Mouse (Mus musculus): ENCODE data around the gene Madd.
"Not testable (repeated sequence)": the region's sequence is repeated elsewhere in the genome, so short reads cannot be mapped to it uniquely, and the experiment has no call there.

Gene Madd

GRCm38 (mm10) chr2:91121497-91121896 is 62.1 kb downstream of the Madd start:
- no peak for DNase-seq (ENCODE audit: low read depth)

- DNase-seq (ENCODE audit: low read depth) = no peak
These were observed 62.6 kb downstream of the Madd start for GRCm38 (mm10) chr2:91121011-91121410.

GRCm38 (mm10) chr2:91120261-91120671 is 63.4 kb downstream of the Madd start:
- DNase-seq (ENCODE audit: low read depth) = no peak

- DNase-seq (ENCODE audit: low read depth) = no peak
These were observed 64.1 kb downstream of the Madd start for GRCm38 (mm10) chr2:91119551-91119950.

- DNase-seq (ENCODE audit: low read depth) = no peak
These were observed 64.6 kb downstream of the Madd start for GRCm38 (mm10) chr2:91119061-91119460.

GRCm38 (mm10) chr2:91118647-91119046 is 65.0 kb downstream of the Madd start:
- no peak for DNase-seq (ENCODE audit: low read depth)

- no peak for DNase-seq (ENCODE audit: low read depth)
These were observed 65.9 kb downstream of the Madd start, which contains the start of gene Mybpc3 for GRCm38 (mm10) chr2:91117585-91118275. TSS of gene Mybpc3 (plus strand) at chr2:91118144.

- DNase-seq (ENCODE audit: low read depth) = no peak
These were observed 66.8 kb downstream of the Madd start for GRCm38 (mm10) chr2:91116842-91117241.

GRCm38 (mm10) chr2:91115578-91115970 is 68.1 kb downstream of the Madd start:
- no peak for DNase-seq (ENCODE audit: low read depth)

- DNase-seq (ENCODE audit: low read depth) = peak; percentile 65
These were observed 68.7 kb downstream of the Madd start for GRCm38 (mm10) chr2:91114781-91115577.

GRCm38 (mm10) chr2:91113852-91114251 is 69.8 kb downstream of the Madd start:
- DNase-seq (ENCODE audit: low read depth) = no peak

- DNase-seq (ENCODE audit: low read depth) = no peak
These were observed 70.3 kb downstream of the Madd start for GRCm38 (mm10) chr2:91113334-91113733.

- no peak for DNase-seq (ENCODE audit: low read depth)
These were observed 71.1 kb downstream of the Madd start for GRCm38 (mm10) chr2:91112491-91112890.

- not testable (repeated sequence) for DNase-seq (ENCODE audit: low read depth)
These were observed 71.8 kb downstream of the Madd start for GRCm38 (mm10) chr2:91111832-91112231.

GRCm38 (mm10) chr2:91110429-91110828 is 73.2 kb downstream of the Madd start:
- peak; percentile 34 for DNase-seq (ENCODE audit: low read depth)

GRCm38 (mm10) chr2:91109807-91110385 is 73.7 kb downstream of the Madd start:
- no peak for DNase-seq (ENCODE audit: low read depth)

GRCm38 (mm10) chr2:91109241-91109640 is 74.4 kb downstream of the Madd start:
- no peak for DNase-seq (ENCODE audit: low read depth)

GRCm38 (mm10) chr2:91108156-91108555 is 75.5 kb downstream of the Madd start:
- DNase-seq (ENCODE audit: low read depth) = no peak

- peak; percentile 95 for DNase-seq (ENCODE audit: low read depth)
These were observed 82.4 kb downstream of the Madd start for GRCm38 (mm10) chr2:91101124-91101740.

GRCm38 (mm10) chr2:91098156-91098555 is 85.5 kb downstream of the Madd start:
- DNase-seq (ENCODE audit: low read depth) = no peak

GRCm38 (mm10) chr2:91097015-91097414 is 86.6 kb downstream of the Madd start:
- DNase-seq (ENCODE audit: low read depth) = no peak

GRCm38 (mm10) chr2:91096524-91096923 is 87.1 kb downstream of the Madd start:
- no peak for DNase-seq (ENCODE audit: low read depth)
